Mouse (Mus musculus) left cerebral cortex, postnatal 25 days (tissue): Measurements from ENCODE around the gene Dnah11. TPM values are rescaled to one million over a fixed set of nuclear protein-coding genes. Genes with fewer than 3 reads are reported as not detected.
"Not testable (repeated sequence)": the region's sequence is repeated elsewhere in the genome, so short reads cannot be mapped to it uniquely, and the experiment has no call there.

Source experiments
- DNase-seq, 2 experiments: peaks; one replicate each; pipeline ENCODE4 v3.0.0; 2022; ENCODE audit warnings: low spot score in 2 of 2, mixed read lengths in 1 of 2
- intact Hi-C: fragments of 180-260 bp; cut with DNase I; formaldehyde crosslinking; loops from one replicate; pipeline ENCODE4 v1.15.1; 2025
- total RNA-seq, 2 experiments: library from RNA; stranded (reverse); gene quantifications; 2 replicates each; pipeline ENCODE4 v1.2.3; 2021

Gene Dnah11
- total RNA-seq, 2 experiments from 2014 or later = 0.62 to 1.1 TPM

GRCm38 (mm10) chr12:117994938-117995337 is 203.9 kb downstream of the Dnah11 start:
- intact Hi-C loops = loop anchor here (5.0 kb wide), 2 partner anchors 457 to 862 kb away; no protein-coding TSS in a partner anchor
- DNase-seq = no peak

GRCm38 (mm10) chr12:117993499-117993898 is 205.3 kb downstream of the Dnah11 start:
- intact Hi-C loops = loop anchor here (5.0 kb wide), 1 partner anchor 864 kb away; no protein-coding TSS in a partner anchor
- DNase-seq = peak; percentile 57 to 65

- intact Hi-C loops = no loop called here
- DNase-seq = no peak
Measured at GRCm38 (mm10) chr12:117989018-117989828, 209.6 kb downstream of the Dnah11 start.

- intact Hi-C loops = no loop called here
- DNase-seq = no peak
Measured at GRCm38 (mm10) chr12:117980315-117980714, 218.5 kb downstream of the Dnah11 start.

GRCm38 (mm10) chr12:117973712-117974111 is 225.1 kb downstream of the Dnah11 start:
- intact Hi-C loops = no loop called here
- DNase-seq = no peak

GRCm38 (mm10) chr12:117962698-117963097 is 236.1 kb downstream of the Dnah11 start:
- no peak for DNase-seq
- intact Hi-C loops = no loop called here

GRCm38 (mm10) chr12:117959213-117959612 is 239.6 kb downstream of the Dnah11 start:
- intact Hi-C loops = no loop called here
- DNase-seq = no peak

- intact Hi-C loops = no loop called here
Measured at GRCm38 (mm10) chr12:117946823-117947704, 251.8 kb downstream of the Dnah11 start.

GRCm38 (mm10) chr12:117941947-117942346 is 256.9 kb downstream of the Dnah11 start:
- no peak for DNase-seq

More at GRCm38 (mm10) chr12:117946823-117947704, 251.8 kb downstream of the Dnah11 start:
- DNase-seq = no peak

GRCm38 (mm10) chr12:117938214-117938613 is 260.6 kb downstream of the Dnah11 start:
- DNase-seq = no peak
- intact Hi-C loops = no loop called here

More at GRCm38 (mm10) chr12:117941947-117942346, 256.9 kb downstream of the Dnah11 start:
- intact Hi-C loops = no loop called here

- no peak for DNase-seq
- intact Hi-C loops = no loop called here
Measured at GRCm38 (mm10) chr12:117932026-117932425, 266.8 kb downstream of the Dnah11 start.

- intact Hi-C loops = no loop called here
Measured at GRCm38 (mm10) chr12:117929768-117930167, 269.1 kb downstream of the Dnah11 start.

GRCm38 (mm10) chr12:117915826-117916588 is 282.8 kb downstream of the Dnah11 start:
- intact Hi-C loops = no loop called here
- no peak for DNase-seq

More at GRCm38 (mm10) chr12:117929768-117930167, 269.1 kb downstream of the Dnah11 start:
- DNase-seq = no peak

- intact Hi-C loops = no loop called here
- no peak for DNase-seq
Measured at GRCm38 (mm10) chr12:117914613-117915245, 284.1 kb downstream of the Dnah11 start.

GRCm38 (mm10) chr12:117911396-117911795 is 287.4 kb downstream of the Dnah11 start:
- DNase-seq = no peak
- intact Hi-C loops = no loop called here

- intact Hi-C loops = not testable (repeated sequence)
Measured at GRCm38 (mm10) chr12:117905232-117905840, 293.5 kb downstream of the Dnah11 start.

GRCm38 (mm10) chr12:117903671-117904070 is 295.2 kb downstream of the Dnah11 start:
- DNase-seq = peak; percentile 12 to 57
- intact Hi-C loops = no loop called here

More at GRCm38 (mm10) chr12:117905232-117905840, 293.5 kb downstream of the Dnah11 start:
- DNase-seq = not testable (repeated sequence)

GRCm38 (mm10) chr12:117901352-117901751 is 297.5 kb downstream of the Dnah11 start:
- DNase-seq, intact Hi-C loops: not testable (repeated sequence)
